Mouse (Mus musculus) hindbrain, embryonic 11.5 days (tissue): ENCODE measurements around the gene Dcbld1. TPM values are rescaled to one million over a fixed set of nuclear protein-coding genes. Genes with fewer than 3 reads are reported as not detected.
"Not testable (repeated sequence)": the region's sequence is repeated elsewhere in the genome, so short reads cannot be mapped to it uniquely, and the experiment has no call there.

Experiments used
- ATAC-seq: fragments of 200-750 bp; cut with Nextera tagmentation; 2 replicates; pipeline ENCODE4 v1.8.0; 2017; ENCODE audit warnings: mild to moderate bottlenecking, moderate TSS enrichment, moderate library complexity; ENCODE audit not compliant: low FRiP score
- DNase-seq: peaks from one replicate; pipeline ENCODE4 v3.0.0-alpha.2; 2015; ENCODE audit warnings: low spot score
- H3K27ac ChIP-seq: fragments of 300-500 bp; sonication (generic); 2 replicates; pipeline ENCODE4 v1.5.1; 2014; ENCODE audit warnings: mild to moderate bottlenecking, low read depth, low read length
- H3K27me3 ChIP-seq: fragments of 300-500 bp; sonication (generic); 2 replicates; pipeline ENCODE4 v1.6.1; 2014; ENCODE audit warnings: mild to moderate bottlenecking, low read length, moderate library complexity, mixed read lengths; ENCODE audit not compliant: control insufficient read depth, insufficient read depth
- H3K36me3 ChIP-seq: fragments of 300-500 bp; sonication (generic); 2 replicates; pipeline ENCODE4 v1.6.1; 2014; ENCODE audit warnings: mild to moderate bottlenecking, low read length, moderate library complexity, mixed read lengths; ENCODE audit not compliant: control insufficient read depth, insufficient read depth
- H3K4me1 ChIP-seq: fragments of 300-500 bp; sonication (generic); replicated peaks from 2 replicates; pipeline ENCODE4 v1.6.1; 2014; ENCODE audit warnings: low read length, mixed read lengths; ENCODE audit not compliant: control insufficient read depth, insufficient read depth
- H3K4me2 ChIP-seq: fragments of 300-500 bp; sonication (generic); replicated peaks from 2 replicates; pipeline ENCODE4 v1.6.1; 2014; ENCODE audit warnings: mild to moderate bottlenecking, low read depth, low read length
- H3K4me3 ChIP-seq: fragments of 300-500 bp; sonication (generic); 2 replicates; pipeline ENCODE4 v1.5.1; 2014; ENCODE audit warnings: low read depth, low read length
- H3K9ac ChIP-seq: fragments of 300-500 bp; sonication (generic); 2 replicates; pipeline ENCODE4 v1.6.1; 2014; ENCODE audit warnings: low read depth, low read length
- H3K9me3 ChIP-seq: fragments of 300-500 bp; sonication (generic); 2 replicates; pipeline ENCODE4 v1.6.1; 2016; ENCODE audit warnings: low read length; ENCODE audit not compliant: control insufficient read depth
- WGBS: fragments of 180-500 bp; shearing (Covaris S2); extraction: QIAGEN DNeasy Blood & Tissue Kit; methylation state at CpG from one replicate; pipeline ENCODE4 v1.1.7; 2014; 5-methylcytosine and 5-hydroxymethylcytosine counted together
- polyA plus RNA-seq: library from polyadenylated mRNA; unstranded; fragments of >200 nt; fragmentation: Nextera tagmentation; extraction: Ambion mirVana; gene quantifications from 2 replicates; pipeline ENCODE4 v1.2.1, GENCODE M21; 2014

The Dcbld1 gene
- polyA plus RNA-seq, 1 experiment from 2014 or later, result 18.8 TPM

DNA sequence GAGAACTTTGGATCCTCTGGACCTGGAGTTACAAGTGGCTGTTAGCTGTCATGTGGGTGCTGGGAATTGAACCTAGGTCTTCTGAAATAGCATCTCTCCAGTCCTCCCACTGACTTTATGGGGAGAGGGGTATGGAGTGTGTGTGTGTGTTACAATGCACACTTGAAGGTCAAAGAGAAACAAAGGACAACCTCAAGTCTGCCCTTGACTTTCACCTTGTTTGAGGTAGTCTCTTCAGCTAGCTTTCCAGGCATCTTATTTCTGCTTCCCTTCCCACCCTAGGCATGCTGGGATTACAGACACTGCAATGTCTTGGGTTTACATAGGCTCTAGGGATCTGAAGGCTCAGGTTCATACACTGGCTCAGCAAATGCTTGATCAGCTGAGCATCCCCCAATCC lies 68.9 kb downstream of the Dcbld1 start:
- H3K4me2 ChIP-seq, result no peak overlapping the region
- H3K9me3 ChIP-seq, result no peaks in the 10 kb centered on the region
- H3K36me3 ChIP-seq, result no peaks in the 10 kb centered on the region
- H3K4me1 ChIP-seq, result no peaks in the 10 kb centered on the region
- no peaks in the 10 kb centered on the region for H3K27me3 ChIP-seq
- DNase-seq, result no peak
- no peak for ATAC-seq
- H3K9ac ChIP-seq, result no peak overlapping the region
- no peak overlapping the region for H3K27ac ChIP-seq
- H3K4me3 ChIP-seq, result no peak overlapping the region

DNA sequence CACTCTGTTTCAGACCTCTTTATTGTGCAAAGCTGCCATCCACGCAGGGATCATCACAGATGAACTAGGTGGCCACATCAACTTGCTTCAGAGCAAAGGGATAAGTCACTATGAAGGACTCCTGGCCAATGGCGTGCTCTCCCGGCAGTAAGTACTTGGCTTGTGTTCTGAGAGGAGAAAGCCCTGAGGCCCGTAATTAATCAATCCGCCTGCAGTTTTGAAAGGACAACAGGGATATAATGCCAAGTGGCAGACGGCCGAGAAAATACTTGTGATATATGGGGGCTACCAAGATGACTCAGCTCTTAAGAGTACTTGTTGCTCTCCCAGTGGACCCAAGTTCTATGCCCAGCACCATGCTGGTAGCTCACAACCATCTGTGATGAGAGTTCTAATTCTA lies 71.2 kb downstream of the Dcbld1 start:
- H3K4me3 ChIP-seq, result no peak overlapping the region
- ATAC-seq (no peak), DNase-seq (no peak)
- 74% methylated on average over 7 of the region's 7 CpGs for WGBS
- H3K27ac ChIP-seq, result no peak overlapping the region
- H3K27me3 ChIP-seq, result no peaks in the 10 kb centered on the region
- no peaks in the 10 kb centered on the region for H3K9me3 ChIP-seq
- no peak overlapping the region for H3K9ac ChIP-seq
- H3K36me3 ChIP-seq, result no peaks in the 10 kb centered on the region
- H3K4me2 ChIP-seq, result no peak overlapping the region
- no peaks in the 10 kb centered on the region for H3K4me1 ChIP-seq

DNA sequence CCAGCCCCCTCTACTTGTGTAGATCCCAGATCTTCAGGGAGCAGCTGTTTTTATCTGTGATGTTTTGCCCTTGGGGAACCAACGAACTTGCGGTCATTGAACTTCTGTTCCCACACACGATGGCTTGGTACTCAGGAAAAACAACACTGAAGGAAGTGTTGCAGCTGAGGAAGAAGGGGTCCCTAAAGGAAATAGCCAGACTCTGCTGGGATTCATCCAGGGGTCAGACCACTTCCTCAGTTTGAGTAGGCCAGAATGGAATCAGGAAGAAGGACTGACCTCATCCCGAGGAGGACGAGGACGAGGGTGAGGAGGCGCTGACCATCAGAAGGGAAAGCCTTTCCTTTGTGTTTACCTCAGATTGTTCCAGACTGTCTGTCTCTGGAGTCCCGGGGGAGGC lies 75.8 kb downstream of the Dcbld1 start:
- H3K4me1 ChIP-seq, result no peaks in the 10 kb centered on the region
- WGBS, result 73% methylated on average over 8 of the region's 8 CpGs
- no peaks in the 10 kb centered on the region for H3K36me3 ChIP-seq
- H3K4me2 ChIP-seq, result no peak overlapping the region
- H3K27me3 ChIP-seq, result no peaks in the 10 kb centered on the region
- H3K9me3 ChIP-seq, result no peaks in the 10 kb centered on the region
- ATAC-seq (no peak), DNase-seq (no peak)
- no peak overlapping the region for H3K27ac ChIP-seq
- no peak overlapping the region for H3K9ac ChIP-seq
- H3K4me3 ChIP-seq, result no peak overlapping the region

DNA sequence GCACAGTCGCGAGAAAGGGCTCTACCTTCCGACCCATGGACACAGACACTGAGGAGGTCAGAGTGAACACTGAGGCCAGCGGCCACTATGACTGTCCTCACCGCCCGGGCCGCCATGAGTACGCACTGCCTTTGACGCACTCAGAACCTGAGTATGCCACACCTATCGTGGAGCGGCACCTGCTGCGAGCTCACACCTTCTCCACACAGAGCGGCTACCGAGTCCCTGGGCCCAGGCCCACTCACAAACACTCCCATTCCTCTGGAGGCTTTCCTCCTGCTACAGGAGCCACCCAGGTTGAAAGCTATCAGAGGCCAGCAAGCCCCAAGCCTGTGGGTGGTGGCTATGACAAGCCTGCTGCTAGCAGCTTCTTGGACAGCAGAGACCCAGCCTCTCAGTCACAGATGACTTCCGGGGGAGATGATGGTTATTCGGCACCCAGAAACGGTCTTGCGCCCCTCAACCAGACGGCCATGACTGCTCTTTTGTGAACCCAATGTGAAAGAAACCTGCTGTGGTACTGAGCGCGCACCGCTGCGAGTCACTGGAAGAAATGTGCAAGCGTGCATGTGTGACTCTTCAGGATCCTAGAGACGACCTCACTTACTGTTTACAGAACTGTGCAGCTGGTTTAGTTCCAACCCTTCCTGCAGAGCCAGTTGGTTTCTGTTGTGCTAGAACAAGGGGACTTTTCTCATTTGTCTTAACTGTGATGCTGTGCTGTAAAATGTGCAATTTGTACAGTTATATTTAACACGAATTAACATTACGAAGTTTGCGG lies 86.3 kb downstream of the Dcbld1 start:
- H3K9me3 ChIP-seq, result no peaks in the 10 kb centered on the region
- no peak overlapping the region for H3K4me2 ChIP-seq
- H3K27me3 ChIP-seq, result no peaks in the 10 kb centered on the region
- ATAC-seq (no peak), DNase-seq (no peak)
- H3K4me3 ChIP-seq, result no peak overlapping the region
- no peak overlapping the region for H3K9ac ChIP-seq
- 95% methylated on average over 28 of the region's 28 CpGs for WGBS
- no peaks in the 10 kb centered on the region for H3K4me1 ChIP-seq
- H3K36me3 ChIP-seq, result 0 out of 2 replicates have a peak, but pooled peaks cover 4% of the 10 kb centered on the region
- H3K27ac ChIP-seq, result no peak overlapping the region

DNA sequence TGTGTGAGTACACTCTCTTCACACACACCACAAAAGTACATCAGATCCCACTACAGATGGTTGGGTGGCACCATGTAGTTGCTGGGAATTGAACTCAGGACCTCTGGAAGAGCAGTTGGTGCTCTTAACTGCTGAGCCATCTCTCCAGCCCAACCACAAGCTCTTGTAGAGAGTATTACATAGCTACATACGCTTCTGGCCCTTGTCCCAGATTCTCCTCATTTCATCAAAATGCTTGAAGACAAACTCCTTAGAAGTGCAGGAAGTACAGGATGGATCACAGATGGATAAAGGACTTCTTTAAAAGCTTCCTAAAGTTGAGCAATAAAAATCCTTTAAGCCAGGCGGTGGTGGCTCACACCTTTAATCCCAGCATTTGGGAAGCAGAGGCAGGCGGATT lies 88.5 kb downstream of the Dcbld1 start:
- H3K4me3 ChIP-seq, result no peak overlapping the region
- 96% methylated on average over 3 of the region's 3 CpGs for WGBS
- DNase-seq, result no peak

DNA sequence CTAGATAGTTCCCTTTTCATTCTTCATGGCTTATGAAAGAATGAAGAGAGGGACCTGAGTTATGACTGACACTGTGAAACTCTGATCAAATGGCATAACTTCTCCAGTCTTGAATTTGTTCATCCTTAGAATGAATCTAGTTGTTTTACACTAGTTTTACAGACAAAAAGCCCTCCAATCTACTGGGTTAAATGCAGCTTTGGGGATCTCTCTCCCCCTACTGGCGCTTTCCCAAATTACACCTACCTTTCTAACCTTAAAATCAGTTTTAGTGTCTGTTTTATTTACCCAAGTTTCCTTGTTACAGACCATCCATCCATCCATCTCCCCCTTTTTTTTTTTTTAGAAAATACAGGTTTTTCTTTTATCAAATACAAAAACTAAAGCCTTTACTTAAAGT lies 97.6 kb downstream of the Dcbld1 start:
- Histone ChIP-seq H3K4me2 (no peak overlapping the region), H3K9me3 (no peaks in the 10 kb centered on the region), H3K4me1 (no peaks in the 10 kb centered on the region), H3K4me3 (no peak overlapping the region), H3K27ac (no peak overlapping the region), H3K27me3 (no peaks in the 10 kb centered on the region), H3K36me3 (no peaks in the 10 kb centered on the region), H3K9ac (no peak overlapping the region)
- ATAC-seq, result no peak
- 0% methylated on average over 1 of the region's 1 CpGs for WGBS
- DNase-seq, result peak; percentile 59

More for the DNA sequence above, 88.5 kb downstream of the Dcbld1 start:
- Histone ChIP-seq H3K9ac (no peak overlapping the region), H3K4me1 (no peaks in the 10 kb centered on the region), H3K27ac (no peak overlapping the region), H3K9me3 (no peaks in the 10 kb centered on the region), H3K27me3 (no peaks in the 10 kb centered on the region), H3K4me2 (no peak overlapping the region), H3K36me3 (0 out of 2 replicates have a peak, but pooled peaks cover 4% of the 10 kb centered on the region)
- ATAC-seq, result no peak

DNA sequence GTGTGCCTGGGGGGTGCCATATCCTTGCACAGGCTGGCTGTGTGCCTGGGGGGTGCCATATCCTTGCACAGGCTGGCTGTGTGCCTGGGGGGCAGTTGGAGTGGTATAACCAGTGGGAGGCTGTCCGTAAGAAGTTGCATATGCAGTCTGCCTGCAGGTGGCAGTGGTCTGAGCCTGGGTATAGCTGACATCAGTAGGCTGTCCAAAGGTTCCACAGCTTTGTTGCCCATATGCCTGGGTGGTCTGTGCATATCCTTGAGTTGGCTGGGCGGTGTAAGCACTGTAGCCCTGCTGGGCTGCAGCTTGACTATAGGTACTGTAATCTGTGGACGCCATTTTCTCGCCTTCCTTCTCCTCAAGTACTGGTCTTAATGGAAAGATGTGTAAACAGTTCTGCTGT lies 109.9 kb downstream of the Dcbld1 start:
- not testable (repeated sequence) for H3K36me3 ChIP-seq
- whole genome bisulfite sequencing, result 98% methylated on average over 4 of the region's 4 CpGs

DNA sequence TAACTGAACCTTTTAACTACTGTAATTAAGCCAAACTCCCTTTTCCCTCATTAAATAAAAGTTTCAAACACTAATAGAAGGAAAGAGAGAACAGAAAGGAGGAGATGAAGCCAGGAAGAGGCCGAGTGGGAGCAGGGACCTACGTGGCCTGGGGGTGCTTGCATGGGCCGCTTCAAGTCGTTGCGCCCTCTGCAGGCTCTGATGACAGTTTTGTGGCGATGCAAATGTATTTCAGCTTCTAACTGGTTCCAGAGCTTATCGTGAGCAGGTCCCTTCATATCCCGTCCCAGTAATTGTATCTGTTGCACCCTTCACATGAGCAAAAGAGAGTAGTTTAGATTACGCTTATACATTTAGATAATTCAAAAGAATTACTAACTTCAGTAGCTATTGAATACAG lies 119.8 kb downstream of the Dcbld1 start:
- 86% methylated on average over 9 of the region's 9 CpGs for WGBS
- DNase-seq (peak; percentile 16), ATAC-seq (no peak)
- peaks cover 4% of the 10 kb centered on the region; the same call in 1 of the 2 replicates for H3K36me3 ChIP-seq
- H3K4me2 ChIP-seq, result no peak overlapping the region
- H3K4me3 ChIP-seq, result no peak overlapping the region
- no peaks in the 10 kb centered on the region for H3K4me1 ChIP-seq
- no peak overlapping the region for H3K27ac ChIP-seq
- no peaks in the 10 kb centered on the region for H3K9me3 ChIP-seq
- H3K27me3 ChIP-seq, result no peaks in the 10 kb centered on the region
- no peak overlapping the region for H3K9ac ChIP-seq

More for the DNA sequence above, 109.9 kb downstream of the Dcbld1 start:
- not testable (repeated sequence) for DNase-seq, H3K27me3 ChIP-seq, H3K4me2 ChIP-seq, H3K9me3 ChIP-seq, ATAC-seq, H3K4me3 ChIP-seq, H3K4me1 ChIP-seq, H3K27ac ChIP-seq, H3K9ac ChIP-seq

DNA sequence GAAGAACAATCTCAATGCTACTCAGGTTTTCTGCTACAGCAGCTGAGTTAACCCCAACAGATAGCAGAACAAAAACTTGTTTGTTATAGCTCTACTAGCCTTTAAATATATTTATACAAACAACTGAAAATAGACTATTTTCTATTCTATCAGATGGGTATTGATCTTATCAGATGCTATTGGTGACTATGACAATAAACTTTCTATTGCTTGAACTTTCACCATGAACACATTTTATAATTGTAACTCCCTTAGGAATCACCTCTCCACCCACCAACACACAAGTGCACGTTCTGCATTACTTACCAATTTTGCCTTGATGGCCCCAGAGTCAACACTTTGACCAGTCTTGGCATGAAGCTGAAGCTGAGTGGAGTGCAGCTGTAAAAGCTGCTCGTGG lies 125.0 kb downstream of the Dcbld1 start, which contains the start of gene Gm26741:
TSS of gene Gm26741 (plus strand) at position 301 of the 400 bp plus-strand sequence.
- Histone ChIP-seq H3K4me3 (no peak within 1 kb of the TSS), H3K36me3 (no peaks in the 10 kb centered on the region), H3K4me2 (no peak within 1 kb of the TSS), H3K4me1 (no peaks in the 10 kb centered on the region), H3K27me3 (no peaks in the 10 kb centered on the region), H3K9ac (no peak within 1 kb of the TSS), H3K27ac (no peak within 1 kb of the TSS), H3K9me3 (no peaks in the 10 kb centered on the region)
- DNase-seq (no peak), ATAC-seq (no peak)
- 87% methylated on average over 2 of the region's 2 CpGs for WGBS
